Mouse (Mus musculus): ENCODE measurements around the gene Arl10. TPM values are rescaled to one million over a fixed set of nuclear protein-coding genes. Genes with fewer than 3 reads are reported as not detected.
"Not testable (repeated sequence)": the region's sequence is repeated elsewhere in the genome, so short reads cannot be mapped to it uniquely, and the experiment has no call there.

The Arl10 gene
- polyA plus RNA-seq, 1 experiment, result 6.0 TPM

GRCm38 (mm10) chr13:54610972-54611754, 36.3 kb downstream of the Arl10 start, which contains the start of gene Cltb:
Gene Cltb, minus strand, starts transcription at chr13:54611344.
- Histone ChIP-seq H3K4me3 (replicated peaks; ENCODE audit: control insufficient read depth, low read depth, low read length) (peak within 1 kb of the TSS; percentile 79), H3K4me1 (ENCODE audit: control insufficient read depth, insufficient read depth, low read length) (no peaks in the 10 kb centered on the region), H3K27ac (ENCODE audit: control insufficient read depth, insufficient read depth, low read depth, low read length, poor library complexity) (peak within 1 kb of the TSS; percentile 54)
- TF ChIP-seq POLR2A (IDR thresholded peaks at IDR 0.05; ENCODE audit: borderline replicate concordance, control insufficient read depth, low read depth, low read length) (peak; percentile 25; the same call in 1 of the 2 replicates), CTCF (IDR thresholded peaks at IDR 0.05; ENCODE audit: control insufficient read depth, insufficient read depth, low read length) (no peak)
- WGBS, result under 1% methylated on average over 65 of the region's 66 CpGs

- WGBS, result 73% methylated on average over 8 of the region's 8 CpGs
- H3K4me3 ChIP-seq (replicated peaks; ENCODE audit: control insufficient read depth, low read depth, low read length); H3K27ac ChIP-seq (ENCODE audit: control insufficient read depth, insufficient read depth, low read depth, low read length, poor library complexity); H3K4me1 ChIP-seq (ENCODE audit: control insufficient read depth, insufficient read depth, low read length): not testable (repeated sequence)
These were observed 38.3 kb downstream of the Arl10 start for GRCm38 (mm10) chr13:54613141-54613540.

GRCm38 (mm10) chr13:54616307-54616706, 41.5 kb downstream of the Arl10 start:
- no peak overlapping the region for H3K27ac ChIP-seq (ENCODE audit: control insufficient read depth, insufficient read depth, low read depth, low read length, poor library complexity)
- TF ChIP-seq POLR2A (IDR thresholded peaks at IDR 0.05; ENCODE audit: borderline replicate concordance, control insufficient read depth, low read depth, low read length), result no peak
- 82% methylated on average over 8 of the region's 8 CpGs for WGBS
- no peak overlapping the region for H3K4me3 ChIP-seq (replicated peaks; ENCODE audit: control insufficient read depth, low read depth, low read length)
- no peaks in the 10 kb centered on the region; the same call in 1 of the 2 replicates for H3K4me1 ChIP-seq (ENCODE audit: control insufficient read depth, insufficient read depth, low read length)

GRCm38 (mm10) chr13:54616998-54617397, 42.2 kb downstream of the Arl10 start:
- no peak for TF ChIP-seq CTCF (IDR thresholded peaks at IDR 0.05; ENCODE audit: control insufficient read depth, insufficient read depth, low read length)
- no peak for TF ChIP-seq POLR2A (IDR thresholded peaks at IDR 0.05; ENCODE audit: borderline replicate concordance, control insufficient read depth, low read depth, low read length)
- WGBS, result 63% methylated on average over 6 of the region's 6 CpGs

GRCm38 (mm10) chr13:54621155-54621932, 46.5 kb downstream of the Arl10 start, which contains the start of gene Faf2:
Gene Faf2, plus strand, starts transcription at chr13:54621784.
- TF ChIP-seq CTCF (IDR thresholded peaks at IDR 0.05; ENCODE audit: control insufficient read depth, insufficient read depth, low read length), result peak; percentile 94
- TF ChIP-seq POLR2A (IDR thresholded peaks at IDR 0.05; ENCODE audit: borderline replicate concordance, control insufficient read depth, low read depth, low read length), result peak; percentile 94
- WGBS, result 12% methylated on average over 44 of the region's 44 CpGs

More at GRCm38 (mm10) chr13:54616998-54617397, 42.2 kb downstream of the Arl10 start:
- Histone ChIP-seq H3K4me3 (replicated peaks; ENCODE audit: control insufficient read depth, low read depth, low read length) (no peak overlapping the region), H3K4me1 (ENCODE audit: control insufficient read depth, insufficient read depth, low read length) (no peaks in the 10 kb centered on the region; the same call in 1 of the 2 replicates), H3K27ac (ENCODE audit: control insufficient read depth, insufficient read depth, low read depth, low read length, poor library complexity) (no peak overlapping the region)

GRCm38 (mm10) chr13:54621960-54622521, 47.2 kb downstream of the Arl10 start:
- H3K4me1 ChIP-seq (ENCODE audit: control insufficient read depth, insufficient read depth, low read length), result peaks cover 2% of the 10 kb centered on the region; the same call in 1 of the 2 replicates
- peak overlapping the region; percentile 92 for H3K4me3 ChIP-seq (replicated peaks; ENCODE audit: control insufficient read depth, low read depth, low read length)
- TF ChIP-seq CTCF (IDR thresholded peaks at IDR 0.05; ENCODE audit: control insufficient read depth, insufficient read depth, low read length) (no peak), POLR2A (IDR thresholded peaks at IDR 0.05; ENCODE audit: borderline replicate concordance, control insufficient read depth, low read depth, low read length) (no peak)
- under 1% methylated on average over 27 of the region's 27 CpGs for WGBS
- peak overlapping the region; percentile 80 for H3K27ac ChIP-seq (ENCODE audit: control insufficient read depth, insufficient read depth, low read depth, low read length, poor library complexity)

More at GRCm38 (mm10) chr13:54621155-54621932, 46.5 kb downstream of the Arl10 start, which contains the start of gene Faf2:
- Histone ChIP-seq H3K27ac (ENCODE audit: control insufficient read depth, insufficient read depth, low read depth, low read length, poor library complexity) (peak within 1 kb of the TSS; percentile 80), H3K4me3 (replicated peaks; ENCODE audit: control insufficient read depth, low read depth, low read length) (peak within 1 kb of the TSS; percentile 92), H3K4me1 (ENCODE audit: control insufficient read depth, insufficient read depth, low read length) (peaks cover 2% of the 10 kb centered on the region; the same call in 1 of the 2 replicates)

GRCm38 (mm10) chr13:54629128-54629527, 54.3 kb downstream of the Arl10 start:
- TF ChIP-seq CTCF (IDR thresholded peaks at IDR 0.05; ENCODE audit: control insufficient read depth, insufficient read depth, low read length) (no peak), POLR2A (IDR thresholded peaks at IDR 0.05; ENCODE audit: borderline replicate concordance, control insufficient read depth, low read depth, low read length) (no peak)
- Histone ChIP-seq H3K4me1 (ENCODE audit: control insufficient read depth, insufficient read depth, low read length) (peaks cover 2% of the 10 kb centered on the region; the same call in 1 of the 2 replicates), H3K27ac (ENCODE audit: control insufficient read depth, insufficient read depth, low read depth, low read length, poor library complexity) (no peak overlapping the region), H3K4me3 (replicated peaks; ENCODE audit: control insufficient read depth, low read depth, low read length) (no peak overlapping the region)
- WGBS, result 52% methylated on average over 4 of the region's 4 CpGs

Other genes with a start within 250 kb of the Arl10 start
- 3.6 and 7.4 TPM in 2 replicates for gene Cplx2, start 203.7 kb upstream of the Arl10 start, polyA plus RNA-seq (2011; ENCODE audit: insufficient read depth, insufficient read length, low replicate concordance, missing spikeins)
- 10.7 and 17.6 TPM in 2 replicates for gene Thoc3, start 106.2 kb upstream of the Arl10 start, polyA plus RNA-seq (2011; ENCODE audit: insufficient read depth, insufficient read length, low replicate concordance, missing spikeins)
- 3.2 and 4.2 TPM in 2 replicates for gene Simc1, start 71.2 kb upstream of the Arl10 start, polyA plus RNA-seq (2011; ENCODE audit: insufficient read depth, insufficient read length, low replicate concordance, missing spikeins)
- 17.9 and 24.8 TPM in 2 replicates for gene 4833439L19Rik, start 9.6 kb upstream of the Arl10 start, polyA plus RNA-seq (2011; ENCODE audit: insufficient read depth, insufficient read length, low replicate concordance, missing spikeins)
- gene Nop16, start 15.1 kb downstream of the Arl10 start, polyA plus RNA-seq (2011; ENCODE audit: insufficient read depth, insufficient read length, low replicate concordance, missing spikeins), result 9.5 and 16.1 TPM in 2 replicates
- gene Higd2a, start 15.2 kb downstream of the Arl10 start, polyA plus RNA-seq (2011; ENCODE audit: insufficient read depth, insufficient read length, low replicate concordance, missing spikeins), result 40.1 and 41.2 TPM in 2 replicates
- gene Cltb, start 36.3 kb downstream of the Arl10 start, polyA plus RNA-seq (2011; ENCODE audit: insufficient read depth, insufficient read length, low replicate concordance, missing spikeins), result 19.8 TPM in 2 replicates
- 14.6 and 26.3 TPM in 2 replicates for gene Faf2, start 46.8 kb downstream of the Arl10 start, polyA plus RNA-seq (2011; ENCODE audit: insufficient read depth, insufficient read length, low replicate concordance, missing spikeins)
- 26.7 and 60.0 TPM in 2 replicates for gene Rnf44, start 118.9 kb downstream of the Arl10 start, polyA plus RNA-seq (2011; ENCODE audit: insufficient read depth, insufficient read length, low replicate concordance, missing spikeins)
- not detected in 2 replicates for gene Cdhr2, start 126.4 kb downstream of the Arl10 start, polyA plus RNA-seq (2011; ENCODE audit: insufficient read depth, insufficient read length, low replicate concordance, missing spikeins)
- gene Gprin1, start 174.9 kb downstream of the Arl10 start, polyA plus RNA-seq (2011; ENCODE audit: insufficient read depth, insufficient read length, low replicate concordance, missing spikeins), result not detected in 2 replicates
- gene Sncb, start 191.6 kb downstream of the Arl10 start, polyA plus RNA-seq (2011; ENCODE audit: insufficient read depth, insufficient read length, low replicate concordance, missing spikeins), result not detected in 2 replicates
- gene Eif4e1b, start 209.0 kb downstream of the Arl10 start, polyA plus RNA-seq (2011; ENCODE audit: insufficient read depth, insufficient read length, low replicate concordance, missing spikeins), result 3.1 TPM in 1 of 2 replicates, not detected in the other
- gene Tspan17, start 214.4 kb downstream of the Arl10 start, polyA plus RNA-seq (2011; ENCODE audit: insufficient read depth, insufficient read length, low replicate concordance, missing spikeins), result 11.8 and 12.0 TPM in 2 replicates

Data from bone marrow, adult 2 months (tissue).